Mouse (Mus musculus) spleen, postnatal 10 days (tissue): ENCODE measurements around the gene Serpini1.
"Not testable (repeated sequence)": the region's sequence is repeated elsewhere in the genome, so short reads cannot be mapped to it uniquely, and the experiment has no call there.

Source experiments
- DNase-seq, 2 experiments: peaks; one replicate each; pipeline ENCODE4 v3.0.0; 2021 to 2022; ENCODE audit warnings: low spot score in 2 of 2

Gene Serpini1

GRCm38 (mm10) chr3:75635648-75636047, 78.3 kb downstream of the Serpini1 start:
- no peak for DNase-seq

GRCm38 (mm10) chr3:75639546-75639945, 82.2 kb downstream of the Serpini1 start:
- DNase-seq: no peak

- no peak for DNase-seq
Measured at GRCm38 (mm10) chr3:75647542-75647941, 90.2 kb downstream of the Serpini1 start.

GRCm38 (mm10) chr3:75648226-75648625, 90.9 kb downstream of the Serpini1 start:
- no peak for DNase-seq

GRCm38 (mm10) chr3:75650416-75651154, 93.2 kb downstream of the Serpini1 start:
- DNase-seq: not testable (repeated sequence)

GRCm38 (mm10) chr3:75651603-75652115, 94.3 kb downstream of the Serpini1 start:
- no peak for DNase-seq

- DNase-seq: not testable (repeated sequence)
Measured at GRCm38 (mm10) chr3:75653901-75654300, 96.6 kb downstream of the Serpini1 start.

- no peak for DNase-seq
Measured at GRCm38 (mm10) chr3:75655578-75656344, 98.4 kb downstream of the Serpini1 start.

GRCm38 (mm10) chr3:75666962-75667361, 109.6 kb downstream of the Serpini1 start:
- DNase-seq: no peak

GRCm38 (mm10) chr3:75670425-75670824, 113.1 kb downstream of the Serpini1 start:
- DNase-seq: no peak

GRCm38 (mm10) chr3:75682881-75683280, 125.5 kb downstream of the Serpini1 start:
- DNase-seq: no peak

GRCm38 (mm10) chr3:75686775-75687174, 129.4 kb downstream of the Serpini1 start:
- no peak for DNase-seq

- DNase-seq: no peak
Measured at GRCm38 (mm10) chr3:75687187-75687825, 130.0 kb downstream of the Serpini1 start.

GRCm38 (mm10) chr3:75690321-75690720, 133.0 kb downstream of the Serpini1 start:
- no peak for DNase-seq

GRCm38 (mm10) chr3:75692088-75692487, 134.7 kb downstream of the Serpini1 start:
- no peak for DNase-seq
